Mouse (Mus musculus) T-cell, adult 2 months (primary cell): ENCODE data around the gene Gipc3.
A peak's percentile ranks its signal among the peaks of the same experiment; 100 is the strongest.

Experiments used
- DNase-seq: peaks from one replicate; pipeline ENCODE4 v3.0.0; 2022; ENCODE audit warnings: low spot score

The Gipc3 gene

GRCm38 (mm10) chr10:81342686-81343505 lies at the start of gene Gipc3:
TSS of gene Gipc3 (minus strand) at chr10:81343266.
- no peak for DNase-seq

GRCm38 (mm10) chr10:81392781-81393185 lies 49.7 kb upstream of the Gipc3 start, which contains the start of gene Smim24:
TSS of gene Smim24 (plus strand) at chr10:81393051.
- DNase-seq: no peak

- no peak for DNase-seq
These were observed 49.2 kb upstream of the Gipc3 start for GRCm38 (mm10) chr10:81392270-81392669.

- DNase-seq: no peak
These were observed 47.6 kb upstream of the Gipc3 start for GRCm38 (mm10) chr10:81390678-81390965.

- peak; percentile 66 for DNase-seq
These were observed 47.0 kb upstream of the Gipc3 start for GRCm38 (mm10) chr10:81389801-81390677.

GRCm38 (mm10) chr10:81389373-81389772 lies 46.3 kb upstream of the Gipc3 start:
- DNase-seq: no peak

GRCm38 (mm10) chr10:81388505-81389055 lies 45.5 kb upstream of the Gipc3 start, which contains the start of gene Gm48552:
TSS of gene Gm48552 (plus strand) at chr10:81389005.
- DNase-seq: no peak

- no peak for DNase-seq
These were observed 44.6 kb upstream of the Gipc3 start for GRCm38 (mm10) chr10:81387716-81388115.

GRCm38 (mm10) chr10:81385603-81386306 lies 42.7 kb upstream of the Gipc3 start:
- DNase-seq: no peak

- no peak for DNase-seq
These were observed 41.5 kb upstream of the Gipc3 start for GRCm38 (mm10) chr10:81384605-81384982.

- DNase-seq: peak; percentile 97
These were observed 40.9 kb upstream of the Gipc3 start, which contains the start of the genes Dohh and Gm48551 for GRCm38 (mm10) chr10:81383802-81384604. TSS of gene Dohh (plus strand) at chr10:81384428. TSS of gene Gm48551 (plus strand) at chr10:81384466.

- no peak for DNase-seq
These were observed 39.0 kb upstream of the Gipc3 start for GRCm38 (mm10) chr10:81382039-81382438.

GRCm38 (mm10) chr10:81379809-81380378 lies 36.8 kb upstream of the Gipc3 start:
- no peak for DNase-seq

GRCm38 (mm10) chr10:81379183-81379553 lies 36.1 kb upstream of the Gipc3 start:
- no peak for DNase-seq

- peak; percentile 100 for DNase-seq
These were observed 35.6 kb upstream of the Gipc3 start for GRCm38 (mm10) chr10:81378553-81379182.

- DNase-seq: no peak
These were observed 34.9 kb upstream of the Gipc3 start, which contains the start of gene Fzr1 for GRCm38 (mm10) chr10:81377793-81378552. TSS of gene Fzr1 (minus strand) at chr10:81378516.

GRCm38 (mm10) chr10:81377362-81377664 lies 34.2 kb upstream of the Gipc3 start:
- DNase-seq: no peak

- DNase-seq: no peak
These were observed 33.7 kb upstream of the Gipc3 start for GRCm38 (mm10) chr10:81376561-81377361.

GRCm38 (mm10) chr10:81375322-81375721 lies 32.3 kb upstream of the Gipc3 start:
- DNase-seq: no peak
